17 mouse cellular contexts compared by ENCODE assay signal in genomic region chr16:20794721-20795120, GRCm38 (mm10).
DNase-seq lines count a peak whose midpoint lies in the region.
"Had no signal": no experiment of that assay in that cellular context is flagged by ENCODE, and none has a peak within 500 bp of the region (broad histone marks: within the 10 kb centered on the region; RNA-seq: fewer than 3 reads in every experiment).

No protein-coding gene starts in this region.

- peak; percentile 41 for DNase-seq in testis, postnatal 14 days (ENCODE audit: low spot score)
- no peak for DNase-seq in testis, postnatal 10 days (ENCODE audit: low spot score)
- DNase-seq in R1 (ENCODE audit: low read depth, low spot score): peak; percentile 28
- peak; percentile 67 for DNase-seq in gonadal fat pad, adult 2 months (ENCODE audit: low read depth)
- DNase-seq in adrenal gland, postnatal 10 days: no peak
- DNase-seq in cerebellum, postnatal 25 days: no peak
- DNase-seq: adrenal gland, adult 8-10 months; adrenal gland, postnatal 36 days; B cell, adult 2 months; cerebellum, adult 18-20 months; cerebellum, adult 9-10 months; cerebellum, postnatal 14 days; gastrocnemius, adult 2 months; gastrocnemius, postnatal 14 days; heart, adult 18-20 months; heart, postnatal 10 days; heart, postnatal 36 days had no signal

Comparison
In these comparisons a context has a peak if more than half of its experiments do, and no peak if none do; other contexts are left out.
1. DNase-seq: peak in testis, postnatal 14 days (single experiment), R1 (single experiment) and gonadal fat pad, adult 2 months (single experiment); none in testis, postnatal 10 days (single experiment), adrenal gland, postnatal 10 days (single experiment) and cerebellum, postnatal 25 days (0 of 2).